ENCODE assay signal across 14 mouse cellular contexts in the genomic region with DNA sequence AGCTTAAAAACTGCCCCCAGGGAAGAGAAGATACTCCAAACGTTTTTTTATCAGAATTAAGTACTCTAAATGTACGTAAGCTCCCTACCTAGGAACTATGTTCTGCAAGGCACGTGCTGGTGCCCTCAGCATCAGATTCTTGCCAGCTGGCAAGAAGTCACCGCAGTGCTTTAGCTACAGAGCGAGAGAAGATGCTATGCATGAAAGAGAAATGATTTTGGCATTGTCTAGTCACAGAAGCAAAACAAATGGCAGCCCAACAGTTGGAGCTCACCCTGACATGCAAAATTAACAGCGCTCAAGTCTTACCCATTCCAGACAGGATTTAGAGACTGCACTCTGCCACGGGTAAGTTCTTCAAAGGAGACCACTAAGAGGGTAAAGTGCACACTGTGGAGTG.
"Had no signal": no experiment of that assay in that cellular context is flagged by ENCODE, and none has a peak within 500 bp of the region (broad histone marks: within the 10 kb centered on the region; RNA-seq: fewer than 3 reads in every experiment).

No protein-coding gene starts in this region.

- H3K4me2 ChIP-seq: limb, embryonic 12.5 days; midbrain, embryonic 15.5 days; neural tube, embryonic 13.5 days; stomach, embryonic 15.5 days had no signal

- H3K9me3 ChIP-seq: limb, embryonic 12.5 days; midbrain, embryonic 10.5 days; midbrain, embryonic 15.5 days; neural tube, embryonic 13.5 days; stomach, embryonic 15.5 days had no signal

- H3K9ac ChIP-seq: limb, embryonic 12.5 days; liver, embryonic 14.5 days; midbrain, embryonic 15.5 days; neural tube, embryonic 13.5 days; stomach, embryonic 15.5 days had no signal

- H3K4me1 ChIP-seq: midbrain, embryonic 15.5 days; neural tube, embryonic 13.5 days; stomach, embryonic 15.5 days had no signal

- H3K4me3 ChIP-seq: limb, embryonic 12.5 days; midbrain, embryonic 10.5 days; midbrain, embryonic 15.5 days; neural tube, embryonic 13.5 days; stomach, embryonic 15.5 days had no signal

- DNase-seq: kidney, adult 8-10 months; kidney, postnatal 25 days; liver; lung, adult 2 months; lung, postnatal 4 days; right cerebral cortex, postnatal 14 days; thymus, postnatal 4 days had no signal

- H3K27ac ChIP-seq: limb, embryonic 12.5 days; liver, embryonic 14.5 days; midbrain, embryonic 10.5 days; midbrain, embryonic 15.5 days; neural tube, embryonic 13.5 days; stomach, embryonic 15.5 days had no signal

- H3K36me3 ChIP-seq: limb, embryonic 12.5 days; midbrain, embryonic 10.5 days; midbrain, embryonic 15.5 days; neural tube, embryonic 13.5 days; stomach, embryonic 15.5 days had no signal

- H3K27me3 ChIP-seq: midbrain, embryonic 15.5 days; neural tube, embryonic 13.5 days; stomach, embryonic 15.5 days had no signal

- ATAC-seq: lung, postnatal 0 days; midbrain, embryonic 15.5 days had no signal
